Mouse (Mus musculus): ENCODE results near the gene Ces2c. TPM values are rescaled to one million over a fixed set of nuclear protein-coding genes. Genes with fewer than 3 reads are reported as not detected.
"Not testable (repeated sequence)": the region's sequence is repeated elsewhere in the genome, so short reads cannot be mapped to it uniquely, and the experiment has no call there.

The Ces2c gene
- polyA plus RNA-seq, 1 experiment from 2014 or later: 0.11 TPM

DNA sequence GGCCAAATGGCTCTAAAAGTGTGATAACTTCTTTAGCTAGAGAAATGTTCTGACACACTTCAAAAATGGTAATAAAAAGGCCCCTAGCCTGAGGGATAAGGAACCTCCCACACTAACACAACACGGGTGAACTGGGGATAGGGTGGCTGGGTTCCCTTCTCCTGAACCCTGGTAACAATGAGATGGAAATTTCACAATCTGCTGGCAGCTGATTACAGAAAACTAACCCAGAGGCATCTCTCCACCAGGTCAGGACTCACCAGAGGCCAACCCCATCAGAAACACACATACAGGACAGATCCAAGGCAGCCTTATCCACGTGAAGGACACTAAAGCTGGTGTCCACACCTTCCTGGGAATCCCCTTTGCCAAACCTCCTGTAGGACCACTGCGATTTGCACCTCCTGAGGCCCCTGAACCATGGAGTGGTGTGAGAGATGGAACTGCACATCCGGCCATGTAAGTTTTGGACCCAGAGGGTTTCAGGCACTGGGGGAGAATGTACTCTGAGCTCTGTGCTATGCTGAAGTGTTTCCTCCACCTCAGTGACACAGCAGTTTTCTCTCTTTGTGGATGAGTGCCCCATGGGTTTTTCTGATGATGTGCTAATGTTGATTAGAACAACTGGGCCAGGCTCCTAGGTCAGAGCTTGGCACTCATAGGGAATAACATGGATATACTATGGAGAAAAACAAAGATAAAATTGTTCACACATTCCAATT, 1.0 kb downstream of the Ces2c start:
- no peak overlapping the region for H3K4me3 ChIP-seq (ENCODE audit: low read length)
- no peak overlapping the region for H3K9ac ChIP-seq (ENCODE audit: low read depth, low read length)
- H3K27me3 ChIP-seq (ENCODE audit: control insufficient read depth, insufficient read depth, low read length): no peaks in the 10 kb centered on the region; the same call in 1 of the 2 replicates
- H3K9me3 ChIP-seq (ENCODE audit: control insufficient read depth, low read length): no peaks in the 10 kb centered on the region
- H3K27ac ChIP-seq (ENCODE audit: low read depth, low read length): no peak overlapping the region
- H3K4me1 ChIP-seq (ENCODE audit: control insufficient read depth, insufficient read depth, low read length): no peaks in the 10 kb centered on the region
- ATAC-seq (ENCODE audit: low FRiP score, low TSS enrichment): no peak
- H3K4me2 ChIP-seq (replicated peaks; ENCODE audit: low read depth, low read length): no peak overlapping the region
- no peaks in the 10 kb centered on the region for H3K36me3 ChIP-seq (ENCODE audit: control insufficient read depth, insufficient read depth, low read length)
- 74% methylated on average over 4 of the region's 4 CpGs for WGBS

DNA sequence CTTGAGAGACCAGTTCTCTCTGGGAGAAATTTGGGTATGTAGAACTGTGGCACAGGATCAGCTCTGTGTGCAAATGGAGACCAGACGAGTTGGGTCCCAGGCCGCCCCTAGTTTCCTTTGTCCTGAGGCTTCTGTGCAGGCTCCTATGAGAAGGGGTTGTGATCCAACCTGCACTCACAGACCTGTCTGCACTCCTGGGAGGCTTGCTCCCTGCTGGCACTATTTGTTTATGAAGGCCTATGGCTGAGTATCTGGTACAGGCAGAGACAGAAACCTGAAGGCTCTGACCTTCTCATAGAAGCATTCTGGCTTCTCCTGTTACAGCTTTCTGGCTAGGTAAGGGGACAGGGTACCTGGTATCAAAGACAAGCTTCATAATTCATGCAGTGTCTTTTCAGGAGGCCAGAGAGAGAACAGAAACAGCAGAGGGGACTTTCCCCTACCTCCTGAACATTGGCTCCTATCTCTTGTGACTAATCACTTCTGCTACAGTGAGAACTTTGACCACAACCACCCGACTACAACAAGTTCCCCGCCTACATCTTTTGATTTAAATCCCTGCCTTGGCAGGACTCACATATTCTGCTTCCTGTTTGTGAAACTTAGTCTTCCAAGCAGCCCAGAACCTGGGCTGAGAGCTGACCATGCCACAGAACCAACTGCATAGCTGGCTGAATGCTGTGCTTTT, 20.1 kb downstream of the Ces2c start:
- H3K4me2 ChIP-seq (replicated peaks; ENCODE audit: low read depth, low read length); H3K36me3 ChIP-seq (ENCODE audit: control insufficient read depth, insufficient read depth, low read length); ATAC-seq (ENCODE audit: low FRiP score, low TSS enrichment); H3K4me3 ChIP-seq (ENCODE audit: low read length); H3K27me3 ChIP-seq (ENCODE audit: control insufficient read depth, insufficient read depth, low read length); H3K27ac ChIP-seq (ENCODE audit: low read depth, low read length); H3K4me1 ChIP-seq (ENCODE audit: control insufficient read depth, insufficient read depth, low read length); H3K9ac ChIP-seq (ENCODE audit: low read depth, low read length); H3K9me3 ChIP-seq (ENCODE audit: control insufficient read depth, low read length): not testable (repeated sequence)
- WGBS: no CpG with 5 or more reads among the region's 4 CpGs

DNA sequence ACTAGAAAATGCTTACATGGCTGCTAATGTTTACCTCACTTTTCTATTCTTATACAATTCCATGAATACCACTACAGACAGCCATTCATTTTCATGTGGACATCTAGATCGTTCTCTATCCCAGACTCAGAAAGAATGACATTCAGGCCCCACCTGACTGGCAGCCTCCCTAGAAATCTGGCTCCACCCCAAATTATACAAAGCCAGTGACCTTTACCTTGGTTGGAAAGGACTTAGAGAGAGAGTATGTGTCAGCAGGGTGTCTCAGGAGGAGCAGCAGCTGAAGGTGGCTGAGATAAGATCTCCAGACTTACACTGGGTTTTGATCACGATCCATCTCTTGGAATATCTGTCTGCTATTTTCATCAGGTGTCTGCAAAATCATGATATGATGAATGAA, 22.0 kb downstream of the Ces2c start:
- WGBS: no CpG with 5 or more reads among the region's 2 CpGs

DNA sequence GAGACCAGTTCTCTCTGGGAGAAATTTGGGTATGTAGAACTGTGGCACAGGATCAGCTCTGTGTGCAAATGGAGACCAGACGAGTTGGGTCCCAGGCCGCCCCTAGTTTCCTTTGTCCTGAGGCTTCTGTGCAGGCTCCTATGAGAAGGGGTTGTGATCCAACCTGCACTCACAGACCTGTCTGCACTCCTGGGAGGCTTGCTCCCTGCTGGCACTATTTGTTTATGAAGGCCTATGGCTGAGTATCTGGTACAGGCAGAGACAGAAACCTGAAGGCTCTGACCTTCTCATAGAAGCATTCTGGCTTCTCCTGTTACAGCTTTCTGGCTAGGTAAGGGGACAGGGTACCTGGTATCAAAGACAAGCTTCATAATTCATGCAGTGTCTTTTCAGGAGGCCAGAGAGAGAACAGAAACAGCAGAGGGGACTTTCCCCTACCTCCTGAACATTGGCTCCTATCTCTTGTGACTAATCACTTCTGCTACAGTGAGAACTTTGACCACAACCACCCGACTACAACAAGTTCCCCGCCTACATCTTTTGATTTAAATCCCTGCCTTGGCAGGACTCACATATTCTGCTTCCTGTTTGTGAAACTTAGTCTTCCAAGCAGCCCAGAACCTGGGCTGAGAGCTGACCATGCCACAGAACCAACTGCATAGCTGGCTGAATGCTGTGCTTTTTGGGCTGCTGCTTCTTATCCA, 39.5 kb downstream of the Ces2c start:
- not testable (repeated sequence) for H3K27ac ChIP-seq (ENCODE audit: low read depth, low read length); H3K9me3 ChIP-seq (ENCODE audit: control insufficient read depth, low read length); H3K27me3 ChIP-seq (ENCODE audit: control insufficient read depth, insufficient read depth, low read length); H3K4me2 ChIP-seq (replicated peaks; ENCODE audit: low read depth, low read length); H3K4me3 ChIP-seq (ENCODE audit: low read length); H3K36me3 ChIP-seq (ENCODE audit: control insufficient read depth, insufficient read depth, low read length); H3K4me1 ChIP-seq (ENCODE audit: control insufficient read depth, insufficient read depth, low read length); H3K9ac ChIP-seq (ENCODE audit: low read depth, low read length); ATAC-seq (ENCODE audit: low FRiP score, low TSS enrichment)
- WGBS: no CpG with 5 or more reads among the region's 4 CpGs

More for the DNA sequence above, 22.0 kb downstream of the Ces2c start:
- H3K36me3 ChIP-seq (ENCODE audit: control insufficient read depth, insufficient read depth, low read length); H3K9ac ChIP-seq (ENCODE audit: low read depth, low read length); H3K27ac ChIP-seq (ENCODE audit: low read depth, low read length); H3K4me2 ChIP-seq (replicated peaks; ENCODE audit: low read depth, low read length); H3K4me3 ChIP-seq (ENCODE audit: low read length); H3K27me3 ChIP-seq (ENCODE audit: control insufficient read depth, insufficient read depth, low read length); H3K9me3 ChIP-seq (ENCODE audit: control insufficient read depth, low read length); ATAC-seq (ENCODE audit: low FRiP score, low TSS enrichment); H3K4me1 ChIP-seq (ENCODE audit: control insufficient read depth, insufficient read depth, low read length): not testable (repeated sequence)

DNA sequence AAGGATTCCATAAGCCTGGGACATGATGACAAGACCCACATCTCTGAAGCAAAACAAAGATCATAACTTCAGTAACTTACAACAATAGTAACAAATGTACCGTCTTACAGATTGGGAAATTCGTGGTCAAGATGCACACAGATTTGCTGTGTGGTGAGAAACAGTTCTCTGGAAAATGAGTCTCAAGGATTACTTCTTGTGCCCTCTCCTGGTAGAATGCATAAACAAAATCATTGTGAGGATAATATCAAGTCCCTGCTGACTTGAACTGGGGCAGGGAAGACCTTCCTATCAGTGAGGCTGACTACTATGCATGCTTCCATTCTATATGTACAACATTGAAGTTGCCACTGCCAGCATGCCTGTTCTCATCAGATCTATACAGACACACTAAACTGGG, 54.9 kb downstream of the Ces2c start:
- Histone ChIP-seq H3K27me3 (ENCODE audit: control insufficient read depth, insufficient read depth, low read length) (no peaks in the 10 kb centered on the region), H3K9me3 (ENCODE audit: control insufficient read depth, low read length) (no peaks in the 10 kb centered on the region), H3K4me2 (replicated peaks; ENCODE audit: low read depth, low read length) (no peak overlapping the region), H3K9ac (ENCODE audit: low read depth, low read length) (no peak overlapping the region), H3K27ac (ENCODE audit: low read depth, low read length) (no peak overlapping the region), H3K4me3 (ENCODE audit: low read length) (no peak overlapping the region), H3K36me3 (ENCODE audit: control insufficient read depth, insufficient read depth, low read length) (no peaks in the 10 kb centered on the region), H3K4me1 (ENCODE audit: control insufficient read depth, insufficient read depth, low read length) (no peaks in the 10 kb centered on the region)
- ATAC-seq (ENCODE audit: low FRiP score, low TSS enrichment): no peak
- 81% methylated on average over 2 of the region's 2 CpGs for WGBS

Other genes with a start within 250 kb of the Ces2c start
- 166 and 200 TPM in 2 replicates for gene Cdh16, start 222.7 kb upstream of the Ces2c start, polyA plus RNA-seq (2014; fragmentation: Nextera tagmentation; extraction: Ambion mirVana)
- 13.9 and 14.5 TPM in 2 replicates for gene Rrad, start 215.7 kb upstream of the Ces2c start, polyA plus RNA-seq (2014; fragmentation: Nextera tagmentation; extraction: Ambion mirVana)
- 94.4 and 111 TPM in 2 replicates for gene Ciao2b, start 205.1 kb upstream of the Ces2c start, polyA plus RNA-seq (2014; fragmentation: Nextera tagmentation; extraction: Ambion mirVana)
- not detected in 2 replicates for gene Ces2a, start 113.1 kb upstream of the Ces2c start, polyA plus RNA-seq (2014; fragmentation: Nextera tagmentation; extraction: Ambion mirVana)
- 0.46 and 0.61 TPM in 2 replicates for gene Ces2b, start 15.5 kb upstream of the Ces2c start, polyA plus RNA-seq (2014; fragmentation: Nextera tagmentation; extraction: Ambion mirVana)
- gene Ces2e, start 79.2 kb downstream of the Ces2c start, polyA plus RNA-seq (2014; fragmentation: Nextera tagmentation; extraction: Ambion mirVana): 0.40 and 0.58 TPM in 2 replicates
- 0.07 TPM in 1 of 2 replicates, not detected in the other for gene Ces2f, start 100.3 kb downstream of the Ces2c start, polyA plus RNA-seq (2014; fragmentation: Nextera tagmentation; extraction: Ambion mirVana)
- 0.07 TPM in 1 of 2 replicates, not detected in the other for gene Ces2g, start 114.7 kb downstream of the Ces2c start, polyA plus RNA-seq (2014; fragmentation: Nextera tagmentation; extraction: Ambion mirVana)
- not detected in 2 replicates for gene Ces2h, start 153.8 kb downstream of the Ces2c start, polyA plus RNA-seq (2014; fragmentation: Nextera tagmentation; extraction: Ambion mirVana)
- not detected in 2 replicates for gene Ces3a, start 201.5 kb downstream of the Ces2c start, polyA plus RNA-seq (2014; fragmentation: Nextera tagmentation; extraction: Ambion mirVana)
- not detected in 2 replicates for gene Ces3b, start 236.7 kb downstream of the Ces2c start, polyA plus RNA-seq (2014; fragmentation: Nextera tagmentation; extraction: Ambion mirVana)